Mouse (Mus musculus) hindbrain, embryonic 11.5 days (tissue): ENCODE measurements around the gene Mfn2. TPM values are rescaled to one million over a fixed set of nuclear protein-coding genes. Genes with fewer than 3 reads are reported as not detected.

Experiments used
- ATAC-seq: fragments of 200-750 bp; cut with Nextera tagmentation; 2 replicates; pipeline ENCODE4 v1.8.0; 2017; ENCODE audit warnings: mild to moderate bottlenecking, moderate TSS enrichment, moderate library complexity; ENCODE audit not compliant: low FRiP score
- DNase-seq: peaks from one replicate; pipeline ENCODE4 v3.0.0-alpha.2; 2015; ENCODE audit warnings: low spot score
- H3K27ac ChIP-seq: fragments of 300-500 bp; sonication (generic); 2 replicates; pipeline ENCODE4 v1.5.1; 2014; ENCODE audit warnings: mild to moderate bottlenecking, low read depth, low read length
- H3K27me3 ChIP-seq: fragments of 300-500 bp; sonication (generic); 2 replicates; pipeline ENCODE4 v1.6.1; 2014; ENCODE audit warnings: mild to moderate bottlenecking, low read length, moderate library complexity, mixed read lengths; ENCODE audit not compliant: control insufficient read depth, insufficient read depth
- H3K36me3 ChIP-seq: fragments of 300-500 bp; sonication (generic); 2 replicates; pipeline ENCODE4 v1.6.1; 2014; ENCODE audit warnings: mild to moderate bottlenecking, low read length, moderate library complexity, mixed read lengths; ENCODE audit not compliant: control insufficient read depth, insufficient read depth
- H3K4me1 ChIP-seq: fragments of 300-500 bp; sonication (generic); replicated peaks from 2 replicates; pipeline ENCODE4 v1.6.1; 2014; ENCODE audit warnings: low read length, mixed read lengths; ENCODE audit not compliant: control insufficient read depth, insufficient read depth
- H3K4me2 ChIP-seq: fragments of 300-500 bp; sonication (generic); replicated peaks from 2 replicates; pipeline ENCODE4 v1.6.1; 2014; ENCODE audit warnings: mild to moderate bottlenecking, low read depth, low read length
- H3K4me3 ChIP-seq: fragments of 300-500 bp; sonication (generic); 2 replicates; pipeline ENCODE4 v1.5.1; 2014; ENCODE audit warnings: low read depth, low read length
- H3K9ac ChIP-seq: fragments of 300-500 bp; sonication (generic); 2 replicates; pipeline ENCODE4 v1.6.1; 2014; ENCODE audit warnings: low read depth, low read length
- H3K9me3 ChIP-seq: fragments of 300-500 bp; sonication (generic); 2 replicates; pipeline ENCODE4 v1.6.1; 2016; ENCODE audit warnings: low read length; ENCODE audit not compliant: control insufficient read depth
- WGBS: fragments of 180-500 bp; shearing (Covaris S2); extraction: QIAGEN DNeasy Blood & Tissue Kit; methylation state at CpG from one replicate; pipeline ENCODE4 v1.1.7; 2014; 5-methylcytosine and 5-hydroxymethylcytosine counted together
- polyA plus RNA-seq: library from polyadenylated mRNA; unstranded; fragments of >200 nt; fragmentation: Nextera tagmentation; extraction: Ambion mirVana; gene quantifications from 2 replicates; pipeline ENCODE4 v1.2.1, GENCODE M21; 2014

The Mfn2 gene
- polyA plus RNA-seq, 1 experiment from 2014 or later, result 33.2 TPM

GRCm38 (mm10) chr4:147938148-147939096 lies 33.9 kb upstream of the Mfn2 start:
- no peaks in the 10 kb centered on the region for H3K27me3 ChIP-seq
- H3K36me3 ChIP-seq, result no peaks in the 10 kb centered on the region
- DNase-seq (peak; percentile 12), ATAC-seq (no peak)
- H3K27ac ChIP-seq, result no peak overlapping the region
- H3K9ac ChIP-seq, result no peak overlapping the region
- H3K4me1 ChIP-seq, result peaks cover 6% of the 10 kb centered on the region
- no peaks in the 10 kb centered on the region for H3K9me3 ChIP-seq
- no peak overlapping the region for H3K4me2 ChIP-seq
- H3K4me3 ChIP-seq, result no peak overlapping the region
- 72% methylated on average over 14 of the region's 14 CpGs for WGBS

- Histone ChIP-seq H3K27me3 (no peaks in the 10 kb centered on the region), H3K9ac (no peak overlapping the region), H3K36me3 (no peaks in the 10 kb centered on the region), H3K27ac (no peak overlapping the region), H3K4me3 (no peak overlapping the region), H3K9me3 (no peaks in the 10 kb centered on the region), H3K4me2 (no peak overlapping the region), H3K4me1 (peaks cover 6% of the 10 kb centered on the region)
- no peak for ATAC-seq
- DNase-seq, result no peak
- 66% methylated on average over 5 of the region's 5 CpGs for WGBS
Observed at GRCm38 (mm10) chr4:147937486-147937885, 33.0 kb upstream of the Mfn2 start.

GRCm38 (mm10) chr4:147937021-147937420 lies 32.5 kb upstream of the Mfn2 start:
- 58% methylated on average over 3 of the region's 3 CpGs for WGBS
- H3K27ac ChIP-seq, result no peak overlapping the region

GRCm38 (mm10) chr4:147936331-147936954 lies 31.9 kb upstream of the Mfn2 start, which contains the start of gene Plod1:
Plod1 (minus strand) TSS chr4:147936767.
- ATAC-seq, result peak; percentile 50
- Histone ChIP-seq H3K4me1 (peaks cover under 1% of the 10 kb centered on the region; the same call in 1 of the 2 replicates), H3K9me3 (no peaks in the 10 kb centered on the region), H3K27ac (peak within 1 kb of the TSS; percentile 42; the same call in 1 of the 2 replicates), H3K4me3 (peak within 1 kb of the TSS; percentile 62), H3K36me3 (no peaks in the 10 kb centered on the region), H3K4me2 (peak within 1 kb of the TSS; percentile 90), H3K27me3 (no peaks in the 10 kb centered on the region), H3K9ac (peak within 1 kb of the TSS; percentile 65)
- WGBS, result 0% methylated on average over 46 of the region's 51 CpGs
- DNase-seq, result peak; percentile 82

More at GRCm38 (mm10) chr4:147937021-147937420, 32.5 kb upstream of the Mfn2 start:
- peak overlapping the region; percentile 65; the same call in 1 of the 2 replicates for H3K9ac ChIP-seq
- ATAC-seq, result no peak
- no peaks in the 10 kb centered on the region for H3K27me3 ChIP-seq
- peaks cover 6% of the 10 kb centered on the region for H3K4me1 ChIP-seq
- no peak for DNase-seq
- peak overlapping the region; percentile 90 for H3K4me2 ChIP-seq
- no peaks in the 10 kb centered on the region for H3K9me3 ChIP-seq
- H3K4me3 ChIP-seq, result peak overlapping the region; percentile 62
- no peaks in the 10 kb centered on the region for H3K36me3 ChIP-seq

- no peak overlapping the region for H3K27ac ChIP-seq
- no peaks in the 10 kb centered on the region for H3K27me3 ChIP-seq
- no peaks in the 10 kb centered on the region for H3K9me3 ChIP-seq
- H3K4me3 ChIP-seq, result peak overlapping the region; percentile 62
- peak overlapping the region; percentile 90 for H3K4me2 ChIP-seq
- 26% methylated on average over 9 of the region's 9 CpGs for WGBS
- no peaks in the 10 kb centered on the region for H3K4me1 ChIP-seq
- H3K9ac ChIP-seq, result peak overlapping the region; percentile 65
- no peak for ATAC-seq
- DNase-seq, result no peak
- H3K36me3 ChIP-seq, result no peaks in the 10 kb centered on the region
Observed at GRCm38 (mm10) chr4:147935904-147936303, 31.4 kb upstream of the Mfn2 start.

- 72% methylated on average over 4 of the region's 4 CpGs for WGBS
- no peak for DNase-seq
- H3K4me1 ChIP-seq, result no peaks in the 10 kb centered on the region
Observed at GRCm38 (mm10) chr4:147934611-147935010, 30.1 kb upstream of the Mfn2 start.

GRCm38 (mm10) chr4:147934134-147934533 lies 29.6 kb upstream of the Mfn2 start:
- H3K4me2 ChIP-seq, result no peak overlapping the region
- no peak overlapping the region for H3K4me3 ChIP-seq
- H3K4me1 ChIP-seq, result no peaks in the 10 kb centered on the region
- H3K9ac ChIP-seq, result no peak overlapping the region
- no peak for DNase-seq
- no peaks in the 10 kb centered on the region for H3K27me3 ChIP-seq
- no peaks in the 10 kb centered on the region for H3K36me3 ChIP-seq
- no peak overlapping the region for H3K27ac ChIP-seq
- no peak for ATAC-seq
- no peaks in the 10 kb centered on the region for H3K9me3 ChIP-seq
- WGBS, result 49% methylated on average over 3 of the region's 3 CpGs

More at GRCm38 (mm10) chr4:147934611-147935010, 30.1 kb upstream of the Mfn2 start:
- no peak overlapping the region for H3K9ac ChIP-seq
- H3K4me2 ChIP-seq, result no peak overlapping the region
- no peaks in the 10 kb centered on the region for H3K36me3 ChIP-seq
- no peak overlapping the region for H3K27ac ChIP-seq
- no peaks in the 10 kb centered on the region for H3K9me3 ChIP-seq
- H3K27me3 ChIP-seq, result no peaks in the 10 kb centered on the region
- H3K4me3 ChIP-seq, result no peak overlapping the region
- no peak for ATAC-seq

- no peak for ATAC-seq
- Histone ChIP-seq H3K4me1 (no peaks in the 10 kb centered on the region), H3K4me3 (no peak overlapping the region), H3K27ac (no peak overlapping the region), H3K4me2 (no peak overlapping the region), H3K9me3 (no peaks in the 10 kb centered on the region), H3K27me3 (no peaks in the 10 kb centered on the region), H3K36me3 (no peaks in the 10 kb centered on the region), H3K9ac (no peak overlapping the region)
- WGBS, result 97% methylated on average over 14 of the region's 14 CpGs
- no peak for DNase-seq
Observed at GRCm38 (mm10) chr4:147930946-147931345, 26.4 kb upstream of the Mfn2 start.
